Mouse (Mus musculus): ENCODE measurements around the gene Klhl10.

- TF ChIP-seq CTCF (IDR thresholded peaks at IDR 0.05; ENCODE audit: low read depth), result no peak
- TF ChIP-seq EP300 (IDR thresholded peaks at IDR 0.05; ENCODE audit: low read depth), result no peak
Observed at GRCm38 (mm10) chr11:100392958-100393357, 48.8 kb upstream of the Klhl10 start.

Measured in heart, postnatal 0 days (tissue).